Mouse (Mus musculus): ENCODE measurements around the gene Cfap299. TPM values are rescaled to one million over a fixed set of nuclear protein-coding genes. Genes with fewer than 3 reads are reported as not detected.

Cfap299 gene
- polyA plus RNA-seq, 1 experiment from 2014 or later = 1.1 TPM

DNA sequence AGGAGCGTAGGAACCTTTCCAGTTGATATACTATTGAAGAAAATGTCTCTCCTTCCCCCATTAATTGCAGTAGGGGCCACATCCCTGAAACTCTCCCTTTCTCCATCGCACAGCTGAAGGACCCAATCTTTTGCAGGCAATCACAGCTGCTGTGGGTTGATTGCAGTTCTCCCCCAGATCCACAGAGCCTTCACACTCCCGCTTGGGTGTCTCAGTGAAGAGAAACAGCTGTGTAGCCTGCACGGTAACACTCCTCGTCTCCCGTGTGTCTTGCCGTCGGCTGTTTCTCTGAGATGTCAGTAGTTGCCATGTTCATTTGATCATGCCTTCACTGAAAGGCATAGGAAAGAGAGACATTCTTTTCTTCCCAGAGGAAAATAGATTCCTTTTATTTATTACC lies 148.2 kb downstream of the Cfap299 start:
- H3K9ac ChIP-seq = no peak overlapping the region

DNA sequence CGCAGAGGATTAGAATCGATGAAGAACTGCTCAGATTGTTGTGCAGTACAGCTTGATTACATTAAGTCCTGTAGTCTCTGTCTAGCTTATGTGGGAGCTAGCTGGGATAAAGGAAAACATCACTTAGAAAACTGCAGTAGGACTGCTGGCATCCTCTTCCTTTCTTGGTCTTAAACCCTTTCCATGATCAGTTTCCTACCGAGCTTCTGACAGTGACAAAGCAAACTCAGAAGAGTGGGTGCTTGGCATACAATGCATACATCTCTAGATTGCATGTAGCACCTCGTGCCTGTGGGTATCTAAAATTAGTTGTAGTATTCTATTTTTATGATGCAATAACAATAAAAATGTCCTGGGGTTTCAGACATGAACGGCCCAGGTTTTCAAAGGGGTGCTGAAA lies 154.4 kb downstream of the Cfap299 start:
- Histone ChIP-seq H3K27me3 (no peaks in the 10 kb centered on the region), H3K9me3 (replicated peaks) (no peaks in the 10 kb centered on the region), H3K9ac (no peak overlapping the region), H3K27ac (no peak overlapping the region), H3K4me3 (no peak overlapping the region), H3K4me1 (no peaks in the 10 kb centered on the region), H3K4me2 (no peak overlapping the region), H3K36me3 (ENCODE audit: poor library complexity, severe bottlenecking) (no peaks in the 10 kb centered on the region)
- ATAC-seq = no peak
- WGBS = 80% methylated on average over 5 of the region's 5 CpGs

More for the DNA sequence above, 148.2 kb downstream of the Cfap299 start:
- H3K4me3 ChIP-seq = no peak overlapping the region
- no peaks in the 10 kb centered on the region for H3K4me1 ChIP-seq
- WGBS = 86% methylated on average over 8 of the region's 8 CpGs
- H3K36me3 ChIP-seq (ENCODE audit: poor library complexity, severe bottlenecking) = no peaks in the 10 kb centered on the region
- no peak overlapping the region for H3K4me2 ChIP-seq
- no peaks in the 10 kb centered on the region for H3K9me3 ChIP-seq (replicated peaks)
- no peak overlapping the region for H3K27ac ChIP-seq
- no peaks in the 10 kb centered on the region for H3K27me3 ChIP-seq
- no peak for ATAC-seq

DNA sequence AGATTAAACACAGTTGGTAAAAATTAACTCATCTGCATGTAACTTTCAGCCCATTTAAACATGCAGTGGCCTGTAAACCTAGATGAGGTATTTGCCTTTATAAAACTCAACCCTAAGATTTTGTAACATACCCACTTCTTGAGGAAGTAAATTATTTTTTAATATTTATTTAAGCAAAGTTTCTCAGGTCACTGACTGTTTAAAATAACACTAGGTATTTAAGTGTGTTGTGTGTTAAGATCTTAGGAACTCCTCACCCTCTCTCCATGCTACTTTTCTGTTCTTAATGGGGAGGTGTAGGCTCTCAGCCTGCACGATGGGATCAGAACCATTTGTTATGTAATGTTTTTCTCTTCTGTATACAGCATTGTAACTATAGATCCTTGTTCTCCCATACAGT lies 156.1 kb downstream of the Cfap299 start:
- WGBS = 82% methylated on average over 1 of the region's 1 CpGs
- Histone ChIP-seq H3K4me3 (no peak overlapping the region), H3K27ac (no peak overlapping the region), H3K4me2 (no peak overlapping the region), H3K9ac (no peak overlapping the region), H3K36me3 (ENCODE audit: poor library complexity, severe bottlenecking) (no peaks in the 10 kb centered on the region), H3K27me3 (no peaks in the 10 kb centered on the region), H3K4me1 (no peaks in the 10 kb centered on the region), H3K9me3 (replicated peaks) (no peaks in the 10 kb centered on the region)
- ATAC-seq = no peak

DNA sequence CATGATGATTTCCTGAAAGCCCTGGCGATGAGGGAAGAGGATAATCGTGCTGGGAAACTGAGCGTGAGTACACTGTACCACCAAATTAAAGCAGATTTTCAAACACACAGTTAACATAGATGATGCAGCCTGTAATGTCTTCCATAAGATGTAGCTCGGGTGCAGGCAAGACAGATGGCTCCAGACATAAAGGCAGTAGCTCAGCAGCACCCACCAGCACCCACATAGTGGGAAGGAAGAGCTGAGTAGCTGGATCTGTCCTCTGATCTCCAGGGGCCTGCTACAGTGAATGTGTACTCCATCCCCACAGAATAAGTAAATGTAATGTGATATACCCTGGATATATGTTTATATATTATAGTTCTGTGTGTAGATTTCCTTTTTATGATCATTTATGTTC lies 169.2 kb downstream of the Cfap299 start:
- Histone ChIP-seq H3K27me3 (no peaks in the 10 kb centered on the region), H3K9ac (no peak overlapping the region), H3K4me1 (no peaks in the 10 kb centered on the region), H3K27ac (no peak overlapping the region), H3K36me3 (ENCODE audit: poor library complexity, severe bottlenecking) (no peaks in the 10 kb centered on the region), H3K4me2 (no peak overlapping the region), H3K9me3 (replicated peaks) (no peaks in the 10 kb centered on the region), H3K4me3 (no peak overlapping the region)
- no peak for ATAC-seq
- WGBS = 81% methylated on average over 4 of the region's 4 CpGs

DNA sequence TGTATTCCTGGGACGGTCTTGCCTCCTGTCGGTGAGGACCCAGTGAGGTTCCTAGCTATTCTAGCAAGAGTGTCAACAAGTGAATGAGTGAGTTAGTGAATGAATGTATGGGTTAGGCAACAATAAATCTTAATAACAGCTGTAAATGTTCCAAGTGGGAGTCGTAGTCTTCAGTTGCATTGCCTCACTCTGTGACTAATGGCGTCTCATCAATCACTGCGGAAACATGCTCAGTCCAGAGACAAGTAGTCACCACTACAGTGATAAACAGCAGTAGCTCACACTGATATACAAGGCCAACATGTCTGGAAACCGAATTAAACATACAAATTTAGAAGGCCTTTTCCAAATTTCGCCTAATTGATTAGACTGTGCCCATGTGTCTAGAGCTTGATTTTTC lies 187.1 kb downstream of the Cfap299 start:
- Histone ChIP-seq H3K4me1 (no peaks in the 10 kb centered on the region), H3K27me3 (no peaks in the 10 kb centered on the region), H3K4me2 (no peak overlapping the region), H3K27ac (no peak overlapping the region), H3K9me3 (replicated peaks) (no peaks in the 10 kb centered on the region), H3K9ac (no peak overlapping the region), H3K4me3 (no peak overlapping the region), H3K36me3 (ENCODE audit: poor library complexity, severe bottlenecking) (no peaks in the 10 kb centered on the region)
- ATAC-seq = no peak
- WGBS = 95% methylated on average over 7 of the region's 7 CpGs

DNA sequence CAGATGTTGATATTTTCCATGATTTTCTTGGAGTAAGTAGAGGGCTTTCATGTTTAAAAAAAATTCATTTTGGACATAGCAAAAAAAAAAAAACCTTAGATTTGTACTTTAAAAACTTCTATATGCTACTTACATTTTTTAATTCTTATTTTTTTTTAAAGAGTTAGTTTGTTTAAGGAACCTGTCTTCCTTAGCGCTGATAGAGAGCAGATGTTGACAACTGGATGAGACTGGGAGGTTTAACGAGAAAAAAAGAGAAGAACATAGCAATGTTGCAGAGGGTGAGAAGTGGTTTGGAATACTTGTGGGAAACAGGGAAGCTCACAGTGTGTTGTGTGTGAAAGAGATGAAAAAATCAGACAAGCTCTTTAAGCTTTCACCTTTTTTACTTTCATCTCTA lies 191.0 kb downstream of the Cfap299 start:
- no peaks in the 10 kb centered on the region for H3K27me3 ChIP-seq
- H3K27ac ChIP-seq = no peak overlapping the region
- no peak overlapping the region for H3K9ac ChIP-seq
- no peak overlapping the region for H3K4me2 ChIP-seq
- H3K36me3 ChIP-seq (ENCODE audit: poor library complexity, severe bottlenecking) = no peaks in the 10 kb centered on the region
- WGBS = 93% methylated on average over 2 of the region's 2 CpGs
- no peaks in the 10 kb centered on the region for H3K9me3 ChIP-seq (replicated peaks)
- no peak overlapping the region for H3K4me3 ChIP-seq
- no peak for ATAC-seq
- H3K4me1 ChIP-seq = no peaks in the 10 kb centered on the region

DNA sequence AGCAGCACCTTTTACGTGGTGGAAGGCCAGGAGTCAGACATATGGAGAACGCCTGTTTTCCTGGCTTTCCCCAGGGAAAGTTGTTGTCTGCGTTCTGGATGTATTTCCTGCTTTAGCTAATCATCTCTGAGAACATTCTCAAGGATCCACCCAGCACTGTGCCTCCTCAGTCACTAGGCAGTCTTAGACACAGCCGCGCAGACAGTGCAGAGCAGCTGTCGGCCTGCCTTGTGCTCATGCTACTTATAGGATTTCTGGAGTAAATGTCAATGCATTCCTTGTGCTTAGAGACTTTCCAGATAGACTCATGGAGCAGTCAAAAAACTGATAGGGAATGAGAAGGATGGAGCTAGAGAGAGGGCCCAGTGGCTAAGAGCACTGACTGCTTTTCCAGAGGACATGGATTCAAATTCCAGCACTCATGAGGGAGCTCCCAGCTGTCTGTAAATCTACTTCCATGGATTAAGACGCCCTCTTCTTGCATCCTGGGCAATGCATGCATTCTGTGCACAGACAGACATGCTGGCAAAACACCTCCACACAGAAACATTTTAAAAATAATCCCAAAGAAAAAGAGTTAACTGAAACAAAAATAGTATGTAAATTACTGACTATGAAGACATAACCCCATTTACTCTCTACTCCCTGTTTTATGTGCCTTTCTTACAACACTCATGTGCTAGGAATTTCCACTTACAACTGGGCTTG lies 193.3 kb downstream of the Cfap299 start:
- Histone ChIP-seq H3K27ac (no peak overlapping the region), H3K4me3 (no peak overlapping the region), H3K9me3 (replicated peaks) (no peaks in the 10 kb centered on the region), H3K9ac (no peak overlapping the region), H3K36me3 (ENCODE audit: poor library complexity, severe bottlenecking) (no peaks in the 10 kb centered on the region), H3K27me3 (no peaks in the 10 kb centered on the region), H3K4me2 (no peak overlapping the region), H3K4me1 (no peaks in the 10 kb centered on the region)
- no peak for ATAC-seq
- 91% methylated on average over 7 of the region's 7 CpGs for WGBS

DNA sequence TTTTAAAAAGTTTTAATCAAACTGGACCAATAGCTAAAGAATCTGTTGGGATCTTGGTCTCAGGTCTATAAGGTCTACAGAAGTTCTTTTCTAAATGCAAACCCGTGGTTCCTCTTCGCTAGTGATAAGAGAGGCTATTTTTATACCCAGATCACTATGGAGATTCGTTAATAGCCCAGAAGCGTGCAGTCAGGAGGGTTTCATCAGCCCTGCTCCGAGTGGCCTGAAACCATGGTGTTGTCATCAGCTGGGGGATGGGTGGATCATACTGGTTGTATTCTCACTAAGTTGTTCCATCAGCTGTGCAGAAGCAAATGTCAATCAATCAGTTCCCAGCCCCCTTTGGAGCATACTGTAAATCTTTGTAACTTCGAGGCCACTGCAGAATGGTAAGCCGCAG lies 193.9 kb downstream of the Cfap299 start:
- H3K9me3 ChIP-seq (replicated peaks) = no peaks in the 10 kb centered on the region
- H3K36me3 ChIP-seq (ENCODE audit: poor library complexity, severe bottlenecking) = no peaks in the 10 kb centered on the region
- H3K4me2 ChIP-seq = no peak overlapping the region
- H3K27me3 ChIP-seq = no peaks in the 10 kb centered on the region
- 89% methylated on average over 7 of the region's 7 CpGs for WGBS
- no peak for ATAC-seq
- no peak overlapping the region for H3K27ac ChIP-seq
- H3K4me3 ChIP-seq = no peak overlapping the region
- no peak overlapping the region for H3K9ac ChIP-seq
- H3K4me1 ChIP-seq = no peaks in the 10 kb centered on the region

DNA sequence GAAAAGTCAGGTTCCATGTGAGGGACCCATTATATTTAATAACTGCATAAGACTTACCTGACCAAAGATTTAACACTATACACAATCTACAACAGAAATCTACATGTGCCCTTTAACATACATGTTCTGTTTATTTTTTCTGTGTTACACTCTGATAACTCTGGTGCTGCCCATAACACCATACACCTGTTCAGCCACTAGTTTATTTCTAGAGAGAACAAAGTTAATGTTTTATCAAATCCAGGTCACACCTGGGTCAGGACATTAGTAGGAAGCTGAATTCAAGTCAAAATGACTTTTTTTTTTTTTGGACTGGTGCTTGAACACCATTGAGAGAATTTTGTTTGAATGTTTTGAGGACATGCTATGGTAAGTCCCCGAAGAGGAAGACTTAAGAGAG lies 194.7 kb downstream of the Cfap299 start:
- 91% methylated on average over 1 of the region's 1 CpGs for WGBS
- ATAC-seq = no peak
- Histone ChIP-seq H3K9me3 (replicated peaks) (no peaks in the 10 kb centered on the region), H3K4me3 (no peak overlapping the region), H3K27ac (no peak overlapping the region), H3K4me1 (no peaks in the 10 kb centered on the region), H3K27me3 (no peaks in the 10 kb centered on the region), H3K36me3 (ENCODE audit: poor library complexity, severe bottlenecking) (no peaks in the 10 kb centered on the region), H3K9ac (no peak overlapping the region), H3K4me2 (no peak overlapping the region)

DNA sequence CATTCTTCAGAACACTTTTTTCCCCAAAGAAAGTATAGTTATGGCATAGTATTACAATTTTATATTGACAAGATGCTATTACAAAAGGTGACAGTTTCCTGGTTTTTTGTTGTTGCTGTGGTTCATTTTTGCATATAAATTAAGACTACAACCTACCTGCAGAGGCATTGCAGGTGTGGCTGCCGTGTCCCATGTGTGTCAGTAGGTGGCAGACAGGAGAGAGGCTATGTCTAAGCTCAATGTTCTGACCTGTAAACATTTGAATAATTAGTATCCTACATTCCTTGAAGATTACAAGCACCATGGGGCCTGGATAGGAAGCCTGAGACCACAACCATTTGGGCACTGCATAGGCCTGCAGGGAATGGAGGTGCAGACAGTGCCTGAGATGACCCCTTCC lies 212.2 kb downstream of the Cfap299 start:
- no peak overlapping the region for H3K4me3 ChIP-seq
- H3K9ac ChIP-seq = no peak overlapping the region
- ATAC-seq = no peak
- H3K9me3 ChIP-seq (replicated peaks) = no peaks in the 10 kb centered on the region
- no peak overlapping the region for H3K4me2 ChIP-seq
- no peaks in the 10 kb centered on the region for H3K27me3 ChIP-seq
- no peaks in the 10 kb centered on the region for H3K36me3 ChIP-seq (ENCODE audit: poor library complexity, severe bottlenecking)
- H3K27ac ChIP-seq = no peak overlapping the region
- no peaks in the 10 kb centered on the region for H3K4me1 ChIP-seq
- WGBS = 78% methylated on average over 1 of the region's 1 CpGs

DNA sequence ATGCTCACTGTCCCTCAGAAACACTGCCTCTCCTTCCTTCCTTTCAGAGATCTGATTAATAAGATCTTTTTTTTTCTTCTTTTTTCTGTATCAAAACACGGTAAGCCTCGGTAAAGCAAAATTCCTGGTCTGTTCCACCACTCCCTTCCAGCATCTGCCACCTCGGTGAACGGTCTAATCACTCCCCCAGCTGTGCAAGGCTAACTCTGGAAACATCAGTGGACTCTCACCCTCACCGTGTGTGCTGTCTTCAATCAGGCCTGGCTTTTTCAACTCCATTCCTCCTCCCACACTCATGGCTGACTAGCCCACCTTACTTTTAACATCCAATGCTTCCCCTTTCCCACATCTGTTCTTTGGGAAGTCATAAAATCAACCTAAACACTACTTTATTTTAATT lies 221.2 kb downstream of the Cfap299 start:
- H3K9me3 ChIP-seq (replicated peaks) = no peaks in the 10 kb centered on the region
- H3K36me3 ChIP-seq (ENCODE audit: poor library complexity, severe bottlenecking) = no peaks in the 10 kb centered on the region
- H3K4me1 ChIP-seq = 0 out of 2 replicates have a peak, but pooled peaks cover 3% of the 10 kb centered on the region
- no peak overlapping the region for H3K4me2 ChIP-seq
- no peak for ATAC-seq
- H3K9ac ChIP-seq = no peak overlapping the region
- H3K4me3 ChIP-seq = no peak overlapping the region
- H3K27me3 ChIP-seq = no peaks in the 10 kb centered on the region
- H3K27ac ChIP-seq = no peak overlapping the region
- 63% methylated on average over 5 of the region's 5 CpGs for WGBS

DNA sequence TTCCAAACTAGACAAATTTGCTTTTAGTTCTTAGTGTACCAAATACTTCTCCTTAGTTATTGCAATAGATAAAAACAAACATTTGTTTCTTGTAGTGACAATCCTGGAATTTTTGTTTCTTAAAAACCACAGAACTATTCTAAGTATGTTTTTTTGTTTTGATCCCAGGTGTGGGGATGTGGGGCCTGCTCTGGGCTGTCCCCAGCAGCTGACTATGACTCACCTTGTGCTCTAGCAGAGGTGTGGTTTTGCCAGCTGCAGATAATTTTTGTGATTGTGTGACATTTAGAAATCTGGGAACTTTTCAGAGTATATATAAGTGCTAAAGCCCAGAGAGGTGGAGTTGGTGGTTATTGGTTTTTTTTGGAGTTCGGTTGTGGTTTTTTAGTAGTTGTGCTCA lies 221.8 kb downstream of the Cfap299 start:
- 0 out of 2 replicates have a peak, but pooled peaks cover 3% of the 10 kb centered on the region for H3K4me1 ChIP-seq
- no peak overlapping the region for H3K4me3 ChIP-seq
- no peak overlapping the region for H3K4me2 ChIP-seq
- H3K27me3 ChIP-seq = no peaks in the 10 kb centered on the region
- no peak overlapping the region for H3K9ac ChIP-seq
- H3K9me3 ChIP-seq (replicated peaks) = no peaks in the 10 kb centered on the region
- 83% methylated on average over 1 of the region's 1 CpGs for WGBS
- H3K27ac ChIP-seq = no peak overlapping the region
- H3K36me3 ChIP-seq (ENCODE audit: poor library complexity, severe bottlenecking) = no peaks in the 10 kb centered on the region
- ATAC-seq = no peak

DNA sequence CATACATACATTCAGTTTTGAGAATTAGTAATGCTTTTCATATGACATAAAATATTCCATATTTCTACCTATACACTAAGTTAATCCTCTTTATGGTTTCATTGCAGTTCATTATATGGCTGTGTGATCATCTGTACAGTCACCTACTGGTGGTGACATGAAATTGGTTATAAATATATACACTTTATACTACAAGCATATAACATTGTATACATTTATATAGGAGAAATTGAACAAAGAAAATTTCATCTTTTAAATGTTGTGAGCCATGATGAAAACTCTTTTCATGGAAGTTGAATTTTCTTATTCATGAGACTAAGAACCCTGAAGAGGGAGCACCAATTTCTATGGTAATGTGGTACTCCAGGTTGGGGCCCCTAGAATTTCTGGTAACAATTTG lies 223.3 kb downstream of the Cfap299 start, which contains the start of gene Gm11111:
Gene Gm11111 (plus strand): TSS at position 301 of the 400 bp plus-strand sequence.
- ATAC-seq = no peak
- no peak within 1 kb of the TSS for H3K27ac ChIP-seq
- no peak within 1 kb of the TSS for H3K4me2 ChIP-seq
- no peaks in the 10 kb centered on the region for H3K9me3 ChIP-seq (replicated peaks)
- no peaks in the 10 kb centered on the region for H3K27me3 ChIP-seq
- no peak within 1 kb of the TSS for H3K9ac ChIP-seq
- no peaks in the 10 kb centered on the region for H3K36me3 ChIP-seq (ENCODE audit: poor library complexity, severe bottlenecking)
- no peak within 1 kb of the TSS for H3K4me3 ChIP-seq
- 0 out of 2 replicates have a peak, but pooled peaks cover 3% of the 10 kb centered on the region for H3K4me1 ChIP-seq

Data from forebrain, embryonic 13.5 days (tissue).